Mouse (Mus musculus) right cerebral cortex, postnatal 10 days (tissue): Measurements from ENCODE around the gene Tmem14a.
"Not testable (repeated sequence)": the region's sequence is repeated elsewhere in the genome, so short reads cannot be mapped to it uniquely, and the experiment has no call there.

ENCODE experiments used
- DNase-seq, 2 experiments: peaks; one replicate each; pipeline ENCODE4 v3.0.0; 2021; ENCODE audit warnings: low spot score in 2 of 2

The Tmem14a gene

DNA sequence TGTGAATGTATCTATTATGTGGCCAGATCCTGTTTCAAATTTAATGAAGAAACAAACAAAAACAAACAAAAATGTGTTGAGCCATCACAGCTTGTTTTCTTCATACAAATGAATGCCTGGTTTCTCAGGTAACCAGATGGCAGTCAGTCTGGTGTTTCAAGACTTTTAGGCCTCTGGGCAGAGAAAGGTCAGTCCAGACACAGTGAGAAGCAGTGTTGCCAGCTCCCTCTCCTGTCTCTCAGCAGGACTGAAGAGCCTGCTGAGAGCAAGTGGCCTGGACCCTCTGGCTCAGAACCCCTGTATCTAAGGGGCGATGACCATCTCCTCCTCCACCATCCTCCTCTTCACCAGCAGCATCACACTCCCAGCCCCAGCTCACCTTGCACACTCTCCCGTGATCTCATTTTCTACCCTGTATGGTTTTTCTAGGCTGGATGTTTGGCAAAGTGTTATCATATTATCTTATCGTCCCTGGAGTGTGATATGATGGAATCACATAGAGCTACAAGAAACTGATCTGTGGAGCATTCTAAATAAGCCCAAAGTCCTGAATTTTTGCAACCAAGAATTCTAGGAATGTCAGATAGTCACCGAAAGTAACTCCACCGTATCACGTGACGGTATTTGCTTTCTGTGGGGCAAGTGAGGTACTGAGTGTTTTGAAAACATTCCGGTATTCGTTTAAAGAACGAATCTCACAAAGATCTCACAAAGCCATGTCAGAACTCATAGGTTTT lies 34.4 kb downstream of the Tmem14a start:
- DNase-seq = no peak

DNA sequence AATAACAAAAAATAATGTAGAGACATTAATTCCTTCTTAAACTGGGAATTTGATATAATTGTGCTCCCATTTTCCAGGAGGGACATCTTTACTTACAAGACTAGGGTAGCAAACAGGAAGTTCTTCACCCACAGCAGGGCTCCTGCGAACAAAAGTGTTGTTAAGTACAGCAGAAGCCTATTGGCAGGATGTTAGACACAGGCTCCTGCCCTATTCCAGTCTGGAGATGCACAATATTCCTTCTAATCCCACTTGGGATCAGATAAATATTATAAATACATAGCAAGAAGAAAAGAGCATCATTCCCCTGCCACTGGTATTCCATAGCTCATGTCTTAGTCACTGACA lies 34.9 kb downstream of the Tmem14a start:
- no peak for DNase-seq

DNA sequence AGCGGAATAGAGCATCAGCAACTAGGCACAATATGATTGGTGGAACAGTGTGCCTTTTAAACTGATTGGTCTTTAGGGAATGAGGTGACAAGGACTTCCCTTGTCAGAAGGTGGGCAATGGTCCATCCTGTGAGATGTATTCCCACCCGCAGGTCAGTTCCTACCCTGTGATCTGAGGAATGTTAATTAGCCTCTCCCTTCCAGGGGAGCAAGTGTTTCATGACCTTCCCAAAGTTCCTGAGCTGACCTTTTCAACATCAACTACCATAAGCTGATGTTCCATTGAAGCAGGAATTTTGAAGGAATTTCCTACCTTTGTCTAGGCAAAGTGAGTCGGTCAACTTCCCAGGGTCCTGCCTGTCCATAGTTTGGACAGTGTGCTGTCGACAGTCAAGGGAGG lies 35.5 kb downstream of the Tmem14a start:
- no peak for DNase-seq

DNA sequence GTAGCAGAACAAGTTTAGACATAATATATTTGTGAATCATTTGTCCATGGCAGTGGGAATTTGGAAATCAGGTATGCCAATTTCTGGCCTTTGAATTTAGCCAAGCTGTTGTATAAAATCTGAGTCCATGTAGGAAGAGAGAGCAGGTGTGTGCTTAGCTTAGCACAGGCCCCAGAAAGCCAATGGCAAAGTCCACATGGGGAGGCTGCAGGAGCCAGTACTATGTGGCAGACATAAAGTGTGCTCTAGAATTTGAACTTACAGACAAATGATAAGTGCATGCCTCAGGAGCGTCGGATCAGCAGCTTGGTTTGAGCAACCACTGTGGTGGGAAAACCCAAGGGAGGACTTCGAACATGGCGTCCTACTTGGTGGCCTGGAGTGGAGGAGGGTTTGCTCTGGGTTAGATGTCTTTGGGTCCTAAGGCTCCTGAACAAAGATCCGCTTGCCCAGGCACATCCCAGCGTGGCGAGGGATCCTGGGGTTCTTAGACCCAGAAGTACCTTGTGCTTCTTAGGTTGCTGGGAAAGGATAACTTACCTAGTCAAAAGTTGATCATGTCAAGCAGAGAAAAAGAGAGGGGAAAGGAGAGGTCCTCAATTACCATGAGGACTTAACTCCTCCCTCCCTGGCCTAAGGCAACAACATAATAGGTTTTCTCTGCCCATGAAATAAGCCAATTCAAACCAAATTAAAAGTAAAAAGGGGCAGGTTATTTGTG lies 37.4 kb downstream of the Tmem14a start:
- no peak for DNase-seq

- no peak for DNase-seq
These were observed 38.0 kb downstream of the Tmem14a start for GRCm38 (mm10) chr1:21256391-21256790.

DNA sequence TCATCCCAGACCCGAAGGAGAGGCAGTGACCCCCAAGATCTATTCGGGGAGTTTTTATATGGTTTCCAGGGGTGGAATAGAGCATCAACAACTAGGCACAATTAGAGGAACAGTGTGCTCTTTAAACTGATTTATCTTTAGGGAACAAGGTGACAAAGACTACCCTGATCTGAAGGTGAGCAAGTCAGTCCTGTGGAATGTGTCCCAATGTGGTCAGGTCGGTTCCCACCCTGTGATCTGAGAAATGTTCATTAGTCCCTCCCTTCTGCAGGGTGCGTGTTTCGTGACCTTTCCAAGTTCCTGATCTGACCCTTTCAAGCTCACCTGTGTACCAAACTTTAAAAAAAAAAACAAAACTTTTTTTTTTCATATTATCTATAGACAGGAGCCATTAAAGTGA lies 38.5 kb downstream of the Tmem14a start:
- no peak for DNase-seq

GRCm38 (mm10) chr1:21259981-21260380 lies 41.6 kb downstream of the Tmem14a start:
- DNase-seq = not testable (repeated sequence)

- DNase-seq = no peak
These were observed 44.0 kb downstream of the Tmem14a start for GRCm38 (mm10) chr1:21262401-21262800.

- no peak for DNase-seq
These were observed 45.6 kb downstream of the Tmem14a start for GRCm38 (mm10) chr1:21263986-21264385.

DNA sequence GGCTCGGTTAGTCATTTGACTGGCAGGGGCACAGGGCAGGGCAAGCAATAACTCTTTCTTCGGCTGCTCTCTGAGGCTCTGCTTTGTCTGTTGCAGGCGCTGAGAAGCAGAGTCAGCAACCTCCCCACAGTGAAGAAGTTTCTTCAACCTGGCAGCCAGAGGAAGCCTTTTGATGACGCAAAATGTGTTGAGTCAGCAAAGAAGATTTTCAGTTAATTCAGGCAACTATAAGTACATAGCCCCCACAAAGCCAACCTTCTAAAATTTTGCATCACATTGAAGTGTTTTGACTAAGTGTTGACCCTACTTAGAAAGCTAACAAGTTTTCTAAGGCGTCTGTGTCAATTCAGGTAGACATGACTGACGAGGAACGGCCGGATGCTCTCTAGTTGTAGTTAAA lies 46.4 kb downstream of the Tmem14a start:
- DNase-seq = no peak

GRCm38 (mm10) chr1:21266766-21267165 lies 48.4 kb downstream of the Tmem14a start:
- no peak for DNase-seq

- not testable (repeated sequence) for DNase-seq
These were observed 49.1 kb downstream of the Tmem14a start for GRCm38 (mm10) chr1:21267466-21267865.

DNA sequence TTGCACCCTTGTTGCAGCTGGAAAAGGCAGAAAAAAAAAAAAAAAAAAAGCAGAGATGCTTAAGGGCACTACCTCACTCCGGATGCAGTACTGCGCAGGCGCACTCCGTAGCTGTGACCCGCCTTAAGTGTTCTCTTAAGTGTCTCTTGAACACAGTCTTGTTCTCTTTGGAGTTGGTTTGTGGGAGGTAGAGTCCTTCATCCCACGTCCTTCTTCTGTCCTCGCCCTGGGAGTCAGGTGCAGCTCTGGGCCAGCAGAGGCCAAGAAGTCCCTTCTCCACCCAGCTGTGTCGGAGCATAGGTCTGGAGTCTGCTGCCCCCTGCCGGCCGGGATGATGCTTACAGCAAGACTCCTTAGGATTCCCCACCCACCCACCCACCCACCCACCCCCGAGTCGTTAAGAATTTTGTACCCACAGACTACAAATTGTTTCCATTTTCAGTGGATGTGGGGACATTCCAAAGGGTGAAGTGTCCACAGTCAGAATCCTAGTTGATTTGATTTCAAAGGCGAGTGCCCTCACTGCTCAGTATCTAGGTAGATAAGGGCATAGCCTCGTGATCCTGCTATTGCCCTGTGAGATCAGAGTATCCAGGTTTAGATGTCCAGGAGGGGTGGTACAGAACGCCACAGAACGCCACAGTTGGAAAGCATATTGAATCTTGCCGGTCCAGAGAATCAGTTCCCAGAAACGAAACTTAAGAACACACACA lies 53.1 kb downstream of the Tmem14a start:
- DNase-seq = peak; percentile 43 to 66

- peak; percentile 41 to 60 for DNase-seq
These were observed 53.7 kb downstream of the Tmem14a start for GRCm38 (mm10) chr1:21272056-21272431.

GRCm38 (mm10) chr1:21273091-21273490 lies 54.7 kb downstream of the Tmem14a start:
- peak in 1 of 2 experiments; percentile 26 for DNase-seq

- no peak for DNase-seq
These were observed 56.2 kb downstream of the Tmem14a start for GRCm38 (mm10) chr1:21274437-21275040.

DNA sequence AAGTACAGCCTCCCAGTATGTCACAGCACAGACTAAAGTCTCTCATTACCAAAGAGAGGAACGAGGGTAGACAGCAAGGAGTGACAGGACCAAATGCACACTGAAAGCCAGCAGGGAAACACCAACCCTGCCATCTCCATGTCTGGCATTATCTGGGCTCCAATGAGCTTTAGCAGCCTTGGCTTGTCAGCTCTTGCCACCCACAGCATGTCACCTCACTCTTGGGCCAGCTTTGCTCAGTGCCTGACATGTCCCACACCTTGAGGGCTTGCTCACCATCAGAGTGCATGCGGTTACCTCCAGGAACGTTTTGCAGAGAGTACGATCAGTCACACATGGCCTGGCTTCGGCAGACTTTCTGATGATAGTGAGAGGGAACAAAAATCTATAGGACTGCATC lies 57.0 kb downstream of the Tmem14a start:
- peak in 1 of 2 experiments; percentile 23 for DNase-seq

GRCm38 (mm10) chr1:21276158-21276557 lies 57.8 kb downstream of the Tmem14a start:
- DNase-seq = not testable (repeated sequence)
